Mouse (Mus musculus): ENCODE results near the gene Glis3.

GRCm38 (mm10) chr19:28357595-28357994 is 322.3 kb downstream of the Glis3 start:
- no peak for TF ChIP-seq CTCF (IDR thresholded peaks at IDR 0.05; ENCODE audit: low read depth)
- no peak for TF ChIP-seq EP300 (IDR thresholded peaks at IDR 0.05; ENCODE audit: low read depth)
